Mouse (Mus musculus) kidney, postnatal 0 days (tissue): Measurements from ENCODE around the gene Gsc2. TPM values are rescaled to one million over a fixed set of nuclear protein-coding genes. Genes with fewer than 3 reads are reported as not detected.
"Not testable (repeated sequence)": the region's sequence is repeated elsewhere in the genome, so short reads cannot be mapped to it uniquely, and the experiment has no call there.

Experiments used
- ATAC-seq: fragments of 200-750 bp; cut with Nextera tagmentation; replicated peaks from 2 replicates; pipeline ENCODE4 v1.8.0; 2017; ENCODE audit warnings: low read depth, moderate number of reproducible peaks, moderate TSS enrichment, moderate library complexity; ENCODE audit not compliant: low FRiP score
- DNase-seq: peaks from one replicate; pipeline ENCODE4 v3.0.0-alpha.2; 2016; ENCODE audit warnings: low spot score
- H3K27ac ChIP-seq: fragments of 300-500 bp; sonication (generic); 2 replicates; pipeline ENCODE4 v1.5.1; 2014; ENCODE audit warnings: mild to moderate bottlenecking
- H3K27me3 ChIP-seq: fragments of 300-500 bp; sonication (generic); 2 replicates; pipeline ENCODE4 v1.6.1; 2014; ENCODE audit warnings: low read length, mixed read lengths; ENCODE audit not compliant: insufficient read depth
- H3K36me3 ChIP-seq: fragments of 300-500 bp; sonication (generic); 2 replicates; pipeline ENCODE4 v1.6.1; 2014; ENCODE audit warnings: low read length, mixed read lengths; ENCODE audit not compliant: insufficient read depth
- H3K4me1 ChIP-seq: fragments of 300-500 bp; sonication (generic); replicated peaks from 2 replicates; pipeline ENCODE4 v1.6.1; 2014; ENCODE audit warnings: antibody characterized with exemption, low read length, mixed read lengths; ENCODE audit not compliant: insufficient read depth
- H3K4me2 ChIP-seq: fragments of 300-500 bp; sonication (generic); 2 replicates; pipeline ENCODE4 v1.6.1; 2014; ENCODE audit warnings: mild to moderate bottlenecking, low read length, moderate library complexity, mixed read lengths
- H3K4me3 ChIP-seq: fragments of 300-500 bp; sonication (generic); replicated peaks from 2 replicates; pipeline ENCODE4 v1.5.1; 2014; ENCODE audit warnings: low read depth, low read length
- H3K9ac ChIP-seq: fragments of 300-500 bp; sonication (generic); 2 replicates; pipeline ENCODE4 v1.6.1; 2014; ENCODE audit warnings: low read depth, low read length
- H3K9me3 ChIP-seq: fragments of 300-500 bp; sonication (generic); replicated peaks from 2 replicates; pipeline ENCODE4 v1.6.1; 2016; ENCODE audit warnings: low read length, inconsistent platforms, mixed read lengths
- CTCF ChIP-seq: IDR thresholded peaks from 2 replicates; pipeline ENCODE4 v1.5.1; 2016; ENCODE audit warnings: antibody characterized with exemption, low read depth, mild to moderate bottlenecking, moderate library complexity
- WGBS: fragments of 180-500 bp; shearing (Covaris S2); extraction: QIAGEN DNeasy Blood & Tissue Kit; methylation state at CpG from one replicate; pipeline ENCODE4 v1.1.7; 2014; 5-methylcytosine and 5-hydroxymethylcytosine counted together
- polyA plus RNA-seq: library from polyadenylated mRNA; unstranded; fragments of >200 nt; fragmentation: Nextera tagmentation; extraction: Ambion mirVana; gene quantifications from 2 replicates; pipeline ENCODE4 v1.2.1, GENCODE M21; 2015

Gene Gsc2
- 0.09 TPM in 1 of 2 replicates, not detected in the other for polyA plus RNA-seq

DNA sequence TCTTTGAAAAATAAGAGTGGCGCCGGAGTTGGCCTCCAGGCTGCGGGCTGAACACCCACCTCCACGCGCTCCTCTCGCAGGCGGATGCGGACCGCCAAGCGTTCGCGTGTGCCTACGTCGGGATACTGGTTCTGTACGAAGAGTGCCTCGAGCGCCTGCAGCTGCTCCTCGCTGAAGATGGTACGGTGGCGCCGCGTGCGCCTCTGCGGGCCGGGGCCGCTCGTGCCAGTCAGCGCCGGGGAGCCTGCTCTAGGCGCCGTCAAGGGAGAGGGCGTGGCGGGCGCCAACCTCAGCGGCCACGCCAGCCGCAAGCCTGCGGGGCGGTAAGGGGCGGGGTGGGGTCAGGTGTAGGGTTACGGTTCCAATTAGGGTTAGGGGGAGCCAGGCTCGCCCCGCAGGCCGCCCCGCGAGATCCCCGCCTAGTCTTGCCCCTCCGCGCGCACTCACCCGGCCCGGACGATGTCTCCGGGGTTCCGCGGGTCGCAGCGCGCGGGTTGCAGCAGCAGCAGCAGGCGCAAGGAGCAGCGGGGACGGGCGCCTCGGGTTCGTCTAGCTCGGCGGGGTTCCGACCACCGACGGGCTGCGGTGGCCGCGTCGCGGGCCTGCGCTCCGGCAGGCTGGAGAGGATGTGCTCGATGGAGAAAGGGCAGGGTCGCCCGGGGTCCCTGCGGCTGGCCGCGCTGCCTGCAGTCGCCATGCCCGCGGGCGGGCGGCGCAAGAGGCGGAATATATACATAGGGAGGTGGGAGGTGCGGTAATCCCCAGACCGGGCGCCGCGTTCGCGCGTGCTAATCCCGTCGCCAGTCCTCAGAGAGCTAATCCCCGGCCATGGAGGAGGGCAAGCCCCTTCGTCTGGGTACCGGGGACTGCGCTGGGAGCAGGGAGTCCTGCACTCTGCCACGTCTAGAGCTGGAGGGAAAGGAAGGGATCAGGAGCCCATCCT lies at the start of gene Gsc2:
Gene Gsc2, minus strand, starts transcription at position 753 of the 943 bp plus-strand sequence.
- TF ChIP-seq CTCF, result no peak
- peak within 1 kb of the TSS; percentile 36 for H3K4me3 ChIP-seq
- no peak within 1 kb of the TSS for H3K27ac ChIP-seq
- under 1% methylated on average over 96 of the region's 106 CpGs for WGBS
- H3K27me3 ChIP-seq, result peaks cover 54% of the 10 kb centered on the region
- no peaks in the 10 kb centered on the region for H3K9me3 ChIP-seq
- DNase-seq (no peak), ATAC-seq (peak; percentile 18; the same call in 1 of the 2 replicates)
- peak within 1 kb of the TSS; percentile 62 for H3K4me2 ChIP-seq
- no peaks in the 10 kb centered on the region for H3K36me3 ChIP-seq
- peaks cover 11% of the 10 kb centered on the region for H3K4me1 ChIP-seq
- H3K9ac ChIP-seq, result 0 out of 2 replicates have a peak within 1 kb of the TSS, but pooled peaks have one; percentile 35

DNA sequence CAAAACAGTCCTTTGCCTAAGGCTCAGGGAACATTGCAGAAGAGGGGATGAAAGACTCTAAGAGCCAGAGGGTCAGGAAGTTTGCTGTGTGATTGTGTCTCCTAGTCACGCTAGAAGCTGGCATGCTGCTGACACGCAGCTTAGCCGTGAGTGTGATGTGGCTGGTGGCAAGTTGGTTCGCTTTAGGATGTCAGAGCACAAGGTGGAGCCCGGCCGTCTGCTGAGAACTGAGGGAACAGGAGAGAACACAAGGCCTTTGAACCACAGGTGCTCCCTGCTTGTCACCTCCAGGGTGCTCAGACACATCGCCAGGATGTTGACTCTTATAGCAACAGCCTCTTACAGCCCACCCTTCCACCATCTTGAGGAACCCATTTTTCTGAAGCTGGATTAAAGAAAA lies 47.2 kb upstream of the Gsc2 start:
- Histone ChIP-seq H3K4me1 (no peaks in the 10 kb centered on the region), H3K9me3 (no peaks in the 10 kb centered on the region), H3K27ac (no peak overlapping the region), H3K36me3 (no peaks in the 10 kb centered on the region), H3K4me3 (no peak overlapping the region), H3K9ac (no peak overlapping the region), H3K27me3 (no peaks in the 10 kb centered on the region), H3K4me2 (no peak overlapping the region)
- no peak for TF ChIP-seq CTCF
- DNase-seq, result no peak
- ATAC-seq, result no peak
- WGBS, result 79% methylated on average over 7 of the region's 7 CpGs

DNA sequence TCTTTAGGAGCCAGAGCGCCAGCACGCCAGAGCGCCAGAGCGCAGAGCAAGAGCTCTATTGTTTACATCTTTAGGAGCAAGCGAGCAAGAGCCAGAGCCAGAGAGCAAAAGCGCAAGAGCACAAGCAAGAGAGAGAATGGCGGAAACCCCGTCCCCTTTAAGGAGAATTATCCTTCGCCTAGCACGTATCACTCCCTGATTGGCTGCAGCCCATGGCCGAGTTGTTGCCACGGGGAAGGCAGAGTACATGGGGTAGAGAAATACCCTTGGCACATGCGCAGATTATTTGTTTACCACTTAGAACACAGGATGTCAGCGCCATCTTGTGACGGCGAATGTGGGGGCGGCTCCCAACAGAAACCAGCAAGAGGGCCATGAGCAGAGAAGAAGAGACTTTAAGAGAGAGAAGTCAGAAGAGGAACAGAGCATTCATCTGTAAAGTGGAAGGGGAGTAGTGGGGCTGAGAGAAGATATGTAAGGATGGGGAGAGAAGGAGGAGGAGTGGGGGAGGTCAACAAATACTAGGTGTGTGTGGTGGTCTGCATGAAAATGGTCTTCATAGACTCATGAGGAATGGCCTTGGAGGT lies 41.3 kb upstream of the Gsc2 start:
- H3K27me3 ChIP-seq, DNase-seq, H3K4me3 ChIP-seq, H3K9ac ChIP-seq, H3K36me3 ChIP-seq, H3K4me2 ChIP-seq, H3K9me3 ChIP-seq, H3K27ac ChIP-seq, H3K4me1 ChIP-seq, ATAC-seq: not testable (repeated sequence)
- WGBS, result 99% methylated on average over 16 of the region's 17 CpGs

DNA sequence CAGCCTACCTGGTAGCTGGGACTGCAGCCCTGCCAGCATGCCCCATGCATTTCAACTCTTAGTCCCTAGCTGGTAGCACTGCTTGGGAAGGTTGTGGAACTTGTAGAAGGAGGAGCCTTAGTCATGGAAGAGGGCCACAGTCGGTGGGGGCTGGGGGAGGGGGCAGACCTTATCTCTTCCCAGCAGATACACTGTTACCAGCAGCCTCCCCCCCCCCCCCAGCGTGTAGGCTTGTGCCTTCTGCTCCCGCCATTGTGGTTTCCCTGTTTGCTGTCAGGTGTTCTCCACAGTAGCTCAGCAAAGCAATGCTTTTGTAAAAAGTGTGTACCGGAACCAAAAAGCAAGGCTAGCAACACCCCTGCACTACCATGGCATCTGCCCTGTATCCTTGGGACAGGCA lies 36.8 kb upstream of the Gsc2 start:
- Histone ChIP-seq H3K9ac (no peak overlapping the region), H3K4me3 (no peak overlapping the region), H3K27ac (no peak overlapping the region), H3K36me3 (no peaks in the 10 kb centered on the region), H3K9me3 (no peaks in the 10 kb centered on the region), H3K4me2 (no peak overlapping the region), H3K4me1 (no peaks in the 10 kb centered on the region), H3K27me3 (no peaks in the 10 kb centered on the region)
- DNase-seq (no peak), ATAC-seq (no peak)
- TF ChIP-seq CTCF, result no peak
- WGBS, result 97% methylated on average over 4 of the region's 4 CpGs

DNA sequence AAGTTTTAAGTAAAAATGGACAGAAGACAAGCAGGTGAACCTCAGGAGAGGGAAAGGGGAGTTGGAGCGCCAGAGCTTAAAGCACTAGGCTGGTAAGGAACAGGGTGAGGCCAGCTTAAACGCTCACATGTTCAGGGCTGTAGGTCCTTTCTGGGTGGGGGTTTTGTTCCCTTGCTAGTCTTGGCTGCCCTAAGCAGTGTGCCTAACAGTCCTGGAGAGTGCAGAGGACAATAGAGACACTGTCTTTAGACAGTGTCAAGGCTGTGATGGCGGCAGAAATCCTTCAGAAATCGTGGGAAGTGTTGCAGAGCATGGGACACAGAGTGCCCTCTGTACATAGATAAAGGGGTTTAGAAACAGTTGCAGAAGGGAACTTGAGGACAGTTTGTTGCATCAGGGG lies 35.2 kb upstream of the Gsc2 start:
- no peak for DNase-seq
- Histone ChIP-seq H3K4me3 (no peak overlapping the region), H3K27ac (no peak overlapping the region), H3K27me3 (no peaks in the 10 kb centered on the region), H3K4me1 (no peaks in the 10 kb centered on the region), H3K9ac (no peak overlapping the region), H3K36me3 (no peaks in the 10 kb centered on the region), H3K9me3 (no peaks in the 10 kb centered on the region), H3K4me2 (no peak overlapping the region)
- TF ChIP-seq CTCF, result no peak
- no peak for ATAC-seq
- WGBS, result 77% methylated on average over 4 of the region's 4 CpGs

DNA sequence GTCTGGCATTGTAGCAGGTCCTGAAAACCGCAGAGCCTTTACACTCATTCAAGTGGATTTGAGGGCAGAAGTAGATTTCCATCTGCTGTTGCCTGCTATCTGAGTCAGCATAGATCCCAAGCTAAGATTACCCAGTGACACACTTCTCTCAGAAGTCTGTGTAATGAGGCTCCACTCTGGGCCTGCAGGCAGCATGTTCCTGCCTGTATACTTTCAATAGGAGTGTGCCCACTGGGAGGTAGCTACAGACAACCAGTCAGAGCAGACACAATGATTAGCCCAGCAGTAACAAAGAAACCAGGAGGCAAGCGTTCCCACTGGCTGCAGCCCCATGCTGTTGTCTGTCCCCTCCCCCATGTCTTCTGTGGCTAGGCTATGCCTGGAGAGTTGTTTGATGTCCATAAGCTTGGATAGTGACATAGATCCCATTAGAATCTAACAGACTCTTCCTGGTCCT lies 34.6 kb upstream of the Gsc2 start:
- DNase-seq, result no peak
- Histone ChIP-seq H3K27ac (no peak overlapping the region), H3K4me1 (no peaks in the 10 kb centered on the region), H3K4me3 (no peak overlapping the region), H3K36me3 (no peaks in the 10 kb centered on the region), H3K9ac (no peak overlapping the region), H3K27me3 (no peaks in the 10 kb centered on the region), H3K9me3 (no peaks in the 10 kb centered on the region), H3K4me2 (no peak overlapping the region)
- TF ChIP-seq CTCF, result no peak
- 31% methylated on average over 2 of the region's 2 CpGs for WGBS
- ATAC-seq, result no peak
